In genomic region chr2:73468993-73469392, GRCm38 (mm10) we compare ENCODE assay signal across 27 mouse cellular contexts.
DNase-seq lines count a peak whose midpoint lies in the region; ATAC-seq and TF ChIP-seq lines count a peak whose summit lies in the region.
"Had no signal": no experiment of that assay in that cellular context is flagged by ENCODE, and none has a peak within 500 bp of the region (broad histone marks: within the 10 kb centered on the region; RNA-seq: fewer than 3 reads in every experiment).

No protein-coding gene starts in this region.

- DNase-seq in gastrocnemius, adult 2 months: no peak
- DNase-seq in gastrocnemius, postnatal 36 days: no peak
- no peak for DNase-seq in urinary bladder, postnatal 25 days (ENCODE audit: low spot score)
- DNase-seq in urinary bladder, adult 18-20 months (ENCODE audit: low spot score in 2 of 2): no peak
- DNase-seq: adrenal gland, postnatal 10 days; cerebellum, adult 11-12 months; cerebellum, adult 8-10 months; cerebellum, postnatal 10 days; cerebellum, postnatal 36 days; embryo, embryonic 11 days; gastrocnemius, postnatal 14 days; heart, postnatal 36 days had no signal

- WGBS in limb, embryonic 13.5 days: 81% methylated on average over 5 of the region's 5 CpGs

- no peak overlapping the region for H3K4me3 ChIP-seq in gastrocnemius, adult 2 months
- peak overlapping the region; percentile 19 for H3K4me3 ChIP-seq in megakaryocyte, embryonic 14.5 days (replicated peaks)
- no peak overlapping the region for H3K4me3 ChIP-seq in brown adipose tissue, adult 24 weeks (ENCODE audit: insufficient read depth, low read depth, low read length)
- no peak overlapping the region for H3K4me3 ChIP-seq in limb, embryonic 13.5 days
- H3K4me3 ChIP-seq: embryonic facial prominence, embryonic 10.5 days; embryonic facial prominence, embryonic 13.5 days; erythroblast, embryonic 14.5 days; forebrain, embryonic 12.5 days; heart, embryonic 12.5 days; heart, embryonic 15.5 days; hindbrain, embryonic 10.5 days; hindbrain, embryonic 13.5 days had no signal

- peaks cover 98% of the 10 kb centered on the region for H3K4me1 ChIP-seq in megakaryocyte, embryonic 14.5 days
- peaks cover 35% of the 10 kb centered on the region for H3K4me1 ChIP-seq in brown adipose tissue, adult 24 weeks (ENCODE audit: control insufficient read depth, insufficient read depth, insufficient read length, low read length)
- peaks cover 14% of the 10 kb centered on the region for H3K4me1 ChIP-seq in limb, embryonic 13.5 days

- H3K9ac ChIP-seq in limb, embryonic 13.5 days: no peak overlapping the region
- H3K9ac ChIP-seq: embryonic facial prominence, embryonic 13.5 days; forebrain, embryonic 12.5 days; heart, embryonic 12.5 days; heart, embryonic 15.5 days; hindbrain, embryonic 13.5 days had no signal

- peaks cover 78% of the 10 kb centered on the region for H3K36me3 ChIP-seq in megakaryocyte, embryonic 14.5 days (replicated peaks; ENCODE audit: low read length)
- no peaks in the 10 kb centered on the region for H3K36me3 ChIP-seq in limb, embryonic 13.5 days
- H3K36me3 ChIP-seq: forebrain, embryonic 12.5 days; heart, embryonic 12.5 days; heart, embryonic 15.5 days; hindbrain, embryonic 13.5 days had no signal

- H3K4me2 ChIP-seq in limb, embryonic 13.5 days (replicated peaks): no peak overlapping the region
- H3K4me2 ChIP-seq: embryonic facial prominence, embryonic 13.5 days; forebrain, embryonic 12.5 days; heart, embryonic 12.5 days; heart, embryonic 15.5 days; hindbrain, embryonic 13.5 days had no signal

- no peaks in the 10 kb centered on the region for H3K9me3 ChIP-seq in megakaryocyte, embryonic 14.5 days
- no peaks in the 10 kb centered on the region for H3K9me3 ChIP-seq in limb, embryonic 13.5 days
- H3K9me3 ChIP-seq: embryonic facial prominence, embryonic 10.5 days; embryonic facial prominence, embryonic 13.5 days; forebrain, embryonic 12.5 days; heart, embryonic 12.5 days; heart, embryonic 15.5 days; hindbrain, embryonic 10.5 days; hindbrain, embryonic 13.5 days had no signal

- TF ChIP-seq CTCF in gastrocnemius, adult 2 months (IDR thresholded peaks at IDR 0.05): no peak

- ATAC-seq in megakaryocyte, adult 5-6 weeks (ENCODE audit: poor library complexity, severe bottlenecking): no peak
- no peak for ATAC-seq in limb, embryonic 13.5 days (ENCODE audit: low FRiP score, low read depth)
- ATAC-seq: forebrain, embryonic 16.5 days; hindbrain, embryonic 16.5 days; intestine, postnatal 0 days had no signal

- intact Hi-C loops in gastrocnemius, adult 2 months (cut with DNase I): no loop called here
- intact Hi-C loops in gastrocnemius, postnatal 36 days (cut with DNase I): no loop called here

- H3K27me3 ChIP-seq in megakaryocyte, embryonic 14.5 days (replicated peaks): no peaks in the 10 kb centered on the region
- H3K27me3 ChIP-seq in limb, embryonic 13.5 days: no peaks in the 10 kb centered on the region
- H3K27me3 ChIP-seq: embryonic facial prominence, embryonic 13.5 days; forebrain, embryonic 12.5 days; heart, embryonic 12.5 days; heart, embryonic 15.5 days; hindbrain, embryonic 13.5 days had no signal

- peak overlapping the region; percentile 87 for H3K27ac ChIP-seq in gastrocnemius, adult 2 months
- peak overlapping the region; percentile 13; the same call in 1 of the 2 replicates for H3K27ac ChIP-seq in brown adipose tissue, adult 24 weeks (replicated peaks; ENCODE audit: low read depth, low read length)
- peak overlapping the region; percentile 15; the same call in 1 of the 2 replicates for H3K27ac ChIP-seq in limb, embryonic 13.5 days
- H3K27ac ChIP-seq: embryonic facial prominence, embryonic 10.5 days; embryonic facial prominence, embryonic 13.5 days; forebrain, embryonic 12.5 days; hindbrain, embryonic 10.5 days; hindbrain, embryonic 13.5 days had no signal

Comparison
In these comparisons a context has a peak if more than half of its experiments do, and no peak if none do; other contexts are left out.
1. H3K27ac ChIP-seq: peak in every context shown above with its lines; median percentile 87 in gastrocnemius, adult 2 months; 15 in limb, embryonic 13.5 days; 13 in brown adipose tissue, adult 24 weeks.